Mouse (Mus musculus) olfactory bulb, adult 2 months (tissue): Measurements from ENCODE around the gene Trmt10b.

Experiments used
- CTCF ChIP-seq: fragments of 200-500 bp; IDR thresholded peaks from 2 replicates; pipeline ENCODE4 v1.5.1; 2012; ENCODE audit warnings: low read depth, mild to moderate bottlenecking, low read length, moderate library complexity; ENCODE audit not compliant: insufficient read depth
- POLR2A ChIP-seq: fragments of 200-500 bp; IDR thresholded peaks from 2 replicates; pipeline ENCODE4 v1.6.1; 2012; ENCODE audit warnings: mild to moderate bottlenecking, low read depth, low read length, moderate library complexity; ENCODE audit not compliant: insufficient read depth

DNA sequence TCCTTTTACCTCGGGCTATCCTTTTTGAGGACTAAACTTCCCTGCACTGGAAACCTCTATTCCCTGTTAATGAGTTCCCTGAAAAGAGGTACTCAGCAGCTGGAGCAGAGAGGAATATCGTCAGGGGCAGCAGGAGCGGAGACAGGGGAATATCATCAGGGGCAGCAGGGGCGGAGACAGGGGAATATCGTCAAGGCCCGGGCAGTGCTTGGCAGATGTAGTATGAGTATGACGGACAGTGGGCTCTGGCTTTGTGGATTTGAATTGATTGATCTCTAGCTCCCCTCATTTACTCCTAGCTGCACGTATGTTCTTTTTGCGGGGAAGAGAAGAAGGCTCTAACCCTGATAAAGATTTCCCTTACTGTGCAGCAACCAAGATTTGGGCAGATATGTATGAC lies 44.3 kb downstream of the Trmt10b start:
- no peak for TF ChIP-seq CTCF
- TF ChIP-seq POLR2A, result no peak
